Mouse (Mus musculus) CH12.LX (cell line): ENCODE results near the gene D2hgdh.
"Not testable (repeated sequence)": the region's sequence is repeated elsewhere in the genome, so short reads cannot be mapped to it uniquely, and the experiment has no call there.

Source experiments
- MXI1 ChIP-seq: IDR thresholded peaks from 2 replicates; pipeline ENCODE4 v1.6.1; 2011; ENCODE audit warnings: mild to moderate bottlenecking, low read depth, low read length, improper control_type of control experiment
- POLR2A ChIP-seq: IDR thresholded peaks from 2 replicates; pipeline ENCODE4 v1.6.1; 2011; ENCODE audit warnings: low read depth, mild to moderate bottlenecking, improper control_type of control experiment, low read length
- POLR2AphosphoS2 ChIP-seq: IDR thresholded peaks from 2 replicates; pipeline ENCODE4 v1.6.1; 2011; ENCODE audit warnings: low read depth, low read length, improper control_type of control experiment
- SMC3 ChIP-seq: IDR thresholded peaks from 2 replicates; pipeline ENCODE4 v1.6.1; 2011; ENCODE audit warnings: low read depth, low read length, improper control_type of control experiment
- TCF12 ChIP-seq: IDR thresholded peaks from 2 replicates; pipeline ENCODE4 v1.6.1; 2014; ENCODE audit warnings: low read depth, mild to moderate bottlenecking, inconsistent platforms, low read length, improper control_type of control experiment
- ZMIZ1 ChIP-seq: IDR thresholded peaks from 2 replicates; pipeline ENCODE4 v1.6.1; 2012; ENCODE audit warnings: low read depth, mild to moderate bottlenecking, inconsistent platforms, low read length, improper control_type of control experiment

DNA sequence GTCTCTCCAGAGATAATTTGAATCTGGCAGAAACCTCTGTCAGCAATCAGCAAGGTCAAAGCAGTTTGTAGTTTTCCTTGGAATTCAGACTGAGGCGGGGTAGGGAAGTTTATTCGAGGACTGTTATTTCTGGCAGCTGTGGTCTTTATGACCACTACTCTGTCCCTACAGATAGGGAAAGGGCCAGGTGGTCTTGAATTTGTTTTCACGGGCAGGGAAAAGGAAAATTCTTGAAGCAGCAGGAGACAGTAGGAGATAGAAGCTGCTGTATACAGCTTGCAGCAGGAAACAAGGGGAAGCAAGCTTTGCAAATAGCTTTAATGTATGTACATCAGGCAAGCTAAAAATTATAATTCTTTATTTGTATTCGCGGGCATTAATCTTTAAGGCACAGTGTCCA, 76.6 kb downstream of the D2hgdh start:
- TF ChIP-seq TCF12, POLR2AphosphoS2, SMC3, MXI1, POLR2A, ZMIZ1: not testable (repeated sequence)
